Mouse (Mus musculus) layer of hippocampus, postnatal 10 days (tissue): Measurements from ENCODE around the gene Tmem30a. TPM values are rescaled to one million over a fixed set of nuclear protein-coding genes. Genes with fewer than 3 reads are reported as not detected.

ENCODE experiments used
- DNase-seq, 2 experiments: peaks; one replicate each; pipeline ENCODE4 v3.0.0; 2021; ENCODE audit warnings: low spot score in 2 of 2
- long read RNA-seq: library from polyadenylated mRNA; stranded (forward); transcript quantifications from one replicate; pipeline ENCODE4 v2.0.0, GENCODE M21; 2023
- total RNA-seq, 2 experiments: library from RNA; stranded (reverse); gene quantifications; 2 replicates each; pipeline ENCODE4 v1.2.3; 2021

Gene Tmem30a
- total RNA-seq = 100 to 1,000 TPM; 165 to 176 TPM
- long read RNA-seq, transcript Tmem30a-201 (7 exons, 3,658 nt) = major isoform, 211 of 224 reads
- long read RNA-seq, partial matches to known transcripts = 0 of 224 reads
- long read RNA-seq, other reads (novel, unspliced or antisense) = 12 of 224 reads

DNA sequence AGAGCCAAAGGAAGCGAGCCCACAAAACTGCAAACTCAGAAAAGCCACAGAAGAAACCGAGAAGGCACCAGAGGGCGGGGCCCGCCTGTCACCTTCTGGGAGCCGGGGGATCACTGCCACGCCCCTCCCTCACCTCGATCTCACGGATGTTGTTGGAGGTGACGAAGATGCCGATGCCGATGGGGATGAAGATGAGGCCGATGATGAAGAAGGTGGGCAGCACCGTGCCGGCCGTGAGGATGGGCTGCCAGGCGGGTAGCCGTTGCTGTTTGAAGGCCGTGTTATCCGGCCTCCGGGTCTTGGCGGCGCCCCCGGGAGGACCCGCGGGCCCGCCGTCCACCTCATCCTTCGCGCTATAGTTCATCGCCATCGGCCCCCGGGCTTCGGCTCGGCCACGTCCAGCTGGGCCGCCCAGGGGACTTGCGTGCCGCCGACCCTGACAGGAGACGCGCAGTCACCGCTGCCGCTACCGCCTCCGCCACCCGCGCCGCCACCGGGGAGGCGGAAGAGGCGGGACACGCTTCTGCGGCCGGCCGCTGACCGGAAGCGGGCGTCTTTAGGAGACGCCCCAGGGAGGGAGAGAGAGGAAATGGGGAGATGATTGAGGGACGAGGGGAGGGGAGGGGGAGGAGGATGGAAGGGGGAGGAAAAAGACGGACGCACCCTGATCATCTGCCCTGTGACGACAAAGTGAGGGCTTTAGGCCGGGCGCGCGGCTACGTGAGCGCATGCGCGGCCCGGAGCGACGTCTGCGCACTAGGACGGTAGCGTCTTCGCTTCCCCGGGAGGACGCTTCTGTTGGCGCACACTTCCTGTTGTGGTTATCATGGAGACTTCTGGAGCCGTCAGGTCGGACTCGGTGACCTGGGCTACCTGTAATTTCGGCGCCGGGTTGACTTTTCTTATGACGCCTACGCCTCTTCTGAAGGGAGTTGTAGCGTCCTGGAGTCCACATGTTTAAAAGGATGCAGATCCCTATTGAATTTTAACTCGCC, at the start of gene Tmem30a:
TSS of gene Tmem30a (minus strand) at position 667 of the 995 bp plus-strand sequence.
- peak; percentile 90 to 95 for DNase-seq

DNA sequence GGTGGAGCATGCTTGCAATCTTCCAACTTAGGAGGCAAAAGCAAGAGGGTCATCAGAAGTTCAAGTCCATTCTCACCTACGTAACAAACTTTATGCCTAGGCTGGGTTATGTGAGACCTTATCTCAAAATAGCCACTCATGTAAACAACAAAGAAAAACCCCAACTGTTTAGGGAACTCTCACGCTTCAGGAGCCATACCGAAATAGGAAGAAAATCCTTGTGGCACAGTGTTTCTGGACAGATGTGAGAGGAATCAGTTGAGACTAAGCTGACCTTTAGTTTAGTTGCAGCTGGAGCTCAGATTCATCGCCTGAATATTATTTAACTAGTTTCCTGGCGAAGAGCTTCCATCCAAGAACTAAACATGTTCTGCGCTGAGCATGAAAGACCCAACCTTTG, 49.3 kb upstream of the Tmem30a start:
- no peak for DNase-seq

DNA sequence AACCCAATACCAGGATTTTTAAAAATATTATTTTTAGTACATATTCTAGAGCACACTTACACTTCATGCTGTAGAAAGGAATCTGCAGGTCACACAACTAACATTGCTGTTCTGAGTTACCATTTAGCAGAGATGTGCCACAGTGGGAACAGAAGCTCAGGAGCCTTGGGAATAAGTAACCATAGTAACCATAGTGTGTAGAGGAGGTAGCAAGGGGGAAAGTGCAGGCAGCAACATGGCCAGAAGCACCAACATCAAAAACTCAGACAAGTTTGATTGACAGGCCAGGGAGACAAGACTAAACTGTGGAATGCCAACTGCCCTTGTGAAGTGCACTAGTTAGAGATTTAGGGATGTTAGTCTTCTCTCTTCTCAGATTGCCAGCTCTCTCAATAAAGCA, 48.7 kb upstream of the Tmem30a start:
- DNase-seq = no peak

DNA sequence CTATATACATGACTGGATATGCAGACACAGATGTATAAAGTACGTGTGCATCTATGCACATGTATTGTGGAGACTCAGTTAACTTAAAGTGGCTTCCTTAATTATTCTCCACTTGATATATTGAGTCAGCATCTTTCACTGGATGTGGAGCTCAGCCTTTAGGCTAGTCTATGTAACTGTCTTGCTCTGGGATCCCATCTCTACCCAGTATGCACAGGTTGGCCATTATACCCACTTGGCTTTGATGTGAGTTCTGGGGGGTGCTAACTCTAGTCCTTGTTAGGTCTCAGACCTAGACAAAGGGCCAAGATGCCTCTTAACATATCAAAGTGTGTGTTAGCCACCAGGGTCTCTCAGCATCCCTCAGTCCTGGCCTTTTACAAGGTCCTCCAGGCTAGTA, 38.0 kb upstream of the Tmem30a start:
- DNase-seq = no peak

DNA sequence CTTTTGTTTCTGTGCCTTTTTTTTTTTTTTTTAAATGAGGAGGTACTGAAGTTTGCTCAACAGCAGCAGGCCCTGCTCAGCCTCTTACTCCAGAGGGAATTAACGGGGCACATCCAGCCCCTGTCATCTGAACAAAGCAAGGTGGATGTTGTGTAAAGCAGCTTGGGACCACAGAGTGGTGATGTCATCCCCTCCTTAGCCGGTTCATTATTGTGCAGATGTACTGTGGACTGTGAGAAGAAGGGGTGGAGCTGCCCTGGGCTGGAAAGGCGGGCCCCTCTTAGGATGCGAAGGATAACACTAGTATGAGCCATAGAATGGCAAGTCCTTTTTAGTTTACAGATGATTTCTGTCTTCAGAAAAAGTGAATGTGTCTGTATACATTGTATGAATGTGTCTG, 37.6 kb upstream of the Tmem30a start:
- no peak for DNase-seq

DNA sequence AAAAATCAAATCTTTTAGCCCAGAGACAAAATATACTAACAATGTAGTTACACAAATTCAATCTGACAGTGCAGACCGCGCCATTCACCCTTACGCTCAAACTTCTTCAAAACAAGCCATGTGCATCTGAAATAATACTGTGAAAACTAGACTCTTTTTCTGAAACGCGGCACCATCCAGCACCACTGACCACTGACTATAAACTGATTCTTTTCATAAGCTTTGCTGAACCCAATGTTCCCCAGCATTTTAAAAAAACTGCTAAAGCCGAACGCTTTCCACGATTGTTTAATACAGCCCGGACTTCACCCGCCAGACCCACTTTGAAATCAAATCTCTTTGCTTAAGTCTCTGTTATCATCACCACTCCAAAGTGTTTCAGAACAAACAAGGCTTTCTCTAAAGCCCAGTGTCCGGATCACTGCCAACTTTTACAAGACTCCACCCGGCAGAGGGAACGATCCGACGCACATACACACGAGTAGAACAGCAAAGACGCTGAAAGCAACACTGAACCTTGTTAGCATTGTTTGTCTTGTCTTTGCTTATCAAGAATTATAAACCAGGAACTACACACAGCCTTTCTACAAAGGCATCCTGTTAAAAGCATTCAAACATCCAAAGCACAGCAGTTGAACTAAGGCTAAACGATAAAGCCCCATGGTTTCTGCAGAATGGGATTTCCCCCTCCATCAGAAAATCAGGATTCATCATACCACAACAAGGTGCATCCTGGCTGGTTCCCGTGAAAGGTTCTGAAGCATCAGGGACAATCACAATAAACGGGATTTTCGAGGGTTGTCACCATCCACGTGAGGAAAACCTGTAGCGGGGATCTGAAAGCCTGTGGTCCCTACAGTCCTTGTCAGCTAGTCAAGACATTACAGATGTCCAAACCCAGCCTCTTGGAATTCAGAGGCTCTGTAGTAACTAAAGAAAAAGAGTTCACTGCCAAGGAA, 36.8 kb upstream of the Tmem30a start:
- DNase-seq = no peak

DNA sequence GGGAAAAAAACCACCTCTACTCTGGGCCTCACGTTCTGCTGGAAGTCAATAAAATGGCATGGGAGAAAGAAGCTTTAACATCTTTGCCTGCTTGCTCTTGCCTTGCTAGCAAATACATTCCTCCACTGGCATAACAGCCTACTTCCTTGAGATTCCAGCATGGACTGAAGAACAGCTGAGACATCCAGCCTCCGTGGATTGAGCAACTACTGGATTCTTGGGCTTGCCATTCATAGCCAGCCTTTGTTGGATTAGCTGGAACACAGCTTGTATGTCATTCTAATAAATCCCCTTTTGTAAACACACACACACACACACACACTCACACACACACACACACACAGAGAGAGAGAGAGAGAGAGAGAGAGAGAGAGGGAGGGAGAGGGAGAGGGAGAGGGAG, 33.8 kb upstream of the Tmem30a start:
- no peak for DNase-seq

DNA sequence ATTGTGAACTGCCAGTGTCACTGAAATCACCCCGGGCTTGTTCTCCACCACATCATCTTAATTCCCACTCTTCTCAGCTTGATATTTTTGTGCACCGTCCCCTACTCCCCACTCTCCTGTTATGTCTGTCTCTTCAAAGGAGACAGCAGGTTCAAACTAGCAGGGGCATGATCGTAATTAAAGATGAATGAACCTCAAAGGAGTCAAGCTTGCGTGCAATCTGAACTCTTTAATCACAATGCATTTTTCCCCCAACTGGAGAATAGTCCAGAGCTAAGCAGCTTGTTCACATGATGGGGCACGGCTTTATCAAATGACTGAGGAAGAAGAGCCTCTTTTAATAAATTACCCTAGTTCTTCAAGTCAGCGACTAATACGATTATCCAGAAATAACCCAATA, 32.2 kb upstream of the Tmem30a start:
- DNase-seq = no peak

DNA sequence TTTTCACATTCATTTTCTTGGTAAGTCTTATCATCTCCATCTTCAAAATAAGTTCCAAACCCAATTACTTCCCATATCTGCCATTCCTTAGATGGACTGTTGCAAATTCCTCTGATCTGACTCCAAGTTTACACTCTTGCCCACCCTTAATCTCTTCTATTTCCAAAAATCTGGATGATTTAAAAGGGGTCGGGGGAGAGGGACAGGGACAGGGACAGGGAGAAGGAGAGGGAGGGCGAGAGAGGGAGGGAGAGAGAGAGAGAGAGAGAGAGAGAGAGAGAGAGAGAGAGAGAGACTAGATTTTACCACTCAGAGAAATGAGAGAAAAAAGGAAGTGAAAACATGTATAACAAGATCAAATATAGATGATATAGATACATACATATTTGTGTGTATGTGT, 30.5 kb upstream of the Tmem30a start:
- no peak for DNase-seq

DNA sequence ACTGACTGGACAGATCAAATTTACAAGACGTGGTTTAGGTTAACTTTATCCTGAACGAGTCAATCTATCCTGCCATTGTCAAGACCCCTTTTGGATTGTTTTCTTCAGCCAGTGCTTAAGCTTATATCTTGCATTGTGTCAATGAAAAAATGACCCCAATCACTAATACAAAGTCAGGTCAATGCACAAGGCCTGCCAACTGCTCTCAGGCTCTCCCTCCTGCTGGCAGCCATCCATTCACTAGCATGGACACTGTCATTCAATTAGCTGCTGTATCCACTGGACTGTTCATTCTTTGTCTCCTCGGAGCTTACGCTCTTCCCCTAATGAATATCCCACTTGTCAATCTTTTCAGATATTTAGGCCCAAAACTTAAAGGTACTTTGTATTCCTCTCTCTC, 30.1 kb upstream of the Tmem30a start:
- DNase-seq = no peak

DNA sequence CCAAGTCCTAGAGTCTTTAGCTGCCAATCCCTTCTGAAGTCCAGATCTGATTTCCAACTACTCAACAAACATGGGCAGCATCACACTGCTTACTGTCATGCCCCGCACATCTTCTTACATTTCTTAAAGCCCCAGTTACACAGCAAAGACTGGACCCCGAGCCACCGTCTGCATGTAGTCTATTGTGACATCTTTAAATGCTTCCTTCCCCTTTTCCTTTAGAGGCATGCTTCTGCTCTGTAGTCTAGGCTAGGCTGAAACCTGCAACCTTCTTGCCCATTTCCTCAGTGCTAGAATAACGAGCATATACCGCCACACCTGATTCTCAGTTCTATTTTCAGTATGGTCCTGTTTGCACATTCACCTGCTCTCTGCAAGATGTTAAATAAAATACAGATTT, 23.2 kb upstream of the Tmem30a start:
- DNase-seq = no peak

DNA sequence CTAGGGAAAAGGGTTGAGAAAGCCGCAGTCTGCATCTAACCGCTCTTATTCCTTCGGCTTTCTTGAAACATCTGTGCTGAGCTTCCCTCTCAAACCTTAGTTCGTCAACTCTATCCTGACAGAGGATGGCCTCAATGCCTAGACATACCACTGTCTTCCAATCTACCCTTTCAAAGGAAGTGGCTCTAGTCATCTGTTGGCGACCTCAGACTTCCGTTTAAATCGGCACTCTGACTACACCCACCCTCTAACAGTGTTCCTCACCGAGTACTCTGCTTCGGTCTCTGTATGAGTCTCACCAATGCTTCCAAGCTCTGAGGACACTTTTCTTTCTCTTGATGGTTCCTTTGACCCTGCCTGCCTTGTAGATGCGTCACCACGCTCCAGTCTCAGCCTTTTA, 22.7 kb upstream of the Tmem30a start:
- DNase-seq = no peak

DNA sequence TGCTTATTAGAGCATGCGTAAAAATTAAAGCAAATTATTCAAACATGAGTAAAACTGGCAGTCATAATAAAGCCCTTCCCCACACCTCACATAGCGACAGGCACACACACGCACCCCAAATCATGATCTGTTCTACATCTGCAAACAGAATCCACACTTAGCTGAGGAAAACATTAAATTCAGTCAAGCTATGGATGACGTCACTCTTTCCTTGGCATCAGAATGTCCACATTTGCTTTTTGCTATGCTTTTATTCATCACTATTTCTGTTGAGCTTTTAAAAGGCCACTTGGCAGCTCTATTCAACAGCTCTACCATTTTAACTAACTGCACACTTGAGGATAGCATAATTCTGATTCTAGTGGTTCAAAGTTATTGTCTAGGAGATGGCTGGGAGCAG, 21.3 kb upstream of the Tmem30a start:
- DNase-seq = no peak

DNA sequence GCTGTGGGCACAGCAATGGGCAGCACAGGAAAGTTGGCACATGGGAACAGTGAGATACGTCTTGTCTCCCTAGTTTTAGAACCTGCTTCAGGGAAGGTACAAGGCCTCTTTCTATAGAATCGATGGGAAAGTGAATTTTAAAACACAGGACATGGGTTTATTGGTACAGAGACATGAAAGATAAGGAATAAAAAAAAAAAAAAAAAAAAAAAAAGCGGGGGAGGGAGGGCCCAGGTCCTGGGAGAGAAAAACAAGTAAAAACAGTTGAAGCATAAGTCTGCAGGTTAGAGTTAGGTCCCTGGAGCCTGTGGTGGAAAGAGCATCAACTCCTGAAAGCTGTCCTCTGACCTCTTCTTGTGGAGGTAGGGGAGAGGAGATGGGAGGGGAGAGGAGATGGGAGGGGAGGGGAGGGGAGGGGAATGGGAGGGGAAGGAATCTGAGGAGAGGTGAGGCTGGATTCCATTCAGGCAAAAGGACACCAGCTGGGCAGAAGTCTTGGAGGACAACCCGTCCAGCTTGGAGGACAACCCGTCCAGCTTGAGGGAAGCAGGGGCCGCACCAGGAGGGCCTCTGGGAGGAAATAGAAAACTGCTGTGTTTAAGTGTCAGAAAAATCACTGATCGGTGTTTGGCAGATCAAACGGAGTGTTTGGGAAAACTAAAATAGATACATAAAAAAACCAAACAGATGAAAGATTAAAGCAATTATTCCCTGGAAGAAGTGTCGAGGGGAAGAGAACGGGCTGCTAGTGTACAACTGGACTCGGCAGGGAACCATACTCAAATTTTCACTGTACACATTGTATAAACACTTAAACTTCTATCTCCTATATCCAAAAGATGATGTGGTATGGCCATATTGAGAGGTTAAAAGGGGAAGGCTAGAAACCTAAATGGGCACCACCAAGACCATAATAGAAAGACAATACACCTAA, 17.9 kb upstream of the Tmem30a start:
- no peak for DNase-seq

DNA sequence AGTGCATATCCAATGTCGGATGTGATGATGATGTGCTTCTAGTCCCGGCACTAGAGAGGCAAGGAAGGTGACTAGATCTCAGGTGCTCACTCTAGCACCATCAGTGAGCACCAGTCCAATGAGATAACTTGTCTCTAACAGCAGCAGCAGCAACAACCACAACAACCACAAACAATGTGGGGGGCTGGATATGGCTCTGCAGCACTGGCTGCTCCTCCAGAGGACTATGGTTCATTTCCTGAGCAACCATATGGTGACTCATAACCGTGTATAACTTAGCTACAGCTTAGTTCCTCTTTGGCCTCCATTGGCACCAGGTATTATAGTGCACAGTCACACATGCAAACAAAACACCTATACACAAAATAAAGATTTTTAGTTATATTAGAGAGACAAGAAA, 17.2 kb upstream of the Tmem30a start:
- no peak for DNase-seq

DNA sequence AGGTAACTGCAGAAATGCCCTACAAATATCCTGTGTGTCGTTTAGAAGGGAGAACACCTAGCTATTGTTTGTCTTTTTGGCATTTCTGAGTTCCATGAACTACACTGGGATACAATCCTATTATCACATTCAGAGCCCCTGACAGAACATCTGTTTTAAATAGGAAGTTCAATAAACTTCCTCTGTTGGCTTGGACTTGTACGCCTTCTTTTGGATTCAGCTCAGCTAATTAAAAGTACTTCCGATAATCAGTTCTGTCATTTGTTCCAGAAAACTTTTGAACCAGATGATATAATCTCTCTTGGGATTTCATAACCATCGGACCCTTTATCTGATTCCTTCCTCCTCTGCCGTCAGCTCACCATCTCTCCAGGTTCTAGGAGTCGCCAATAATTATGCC, 16.1 kb upstream of the Tmem30a start:
- no peak for DNase-seq

DNA sequence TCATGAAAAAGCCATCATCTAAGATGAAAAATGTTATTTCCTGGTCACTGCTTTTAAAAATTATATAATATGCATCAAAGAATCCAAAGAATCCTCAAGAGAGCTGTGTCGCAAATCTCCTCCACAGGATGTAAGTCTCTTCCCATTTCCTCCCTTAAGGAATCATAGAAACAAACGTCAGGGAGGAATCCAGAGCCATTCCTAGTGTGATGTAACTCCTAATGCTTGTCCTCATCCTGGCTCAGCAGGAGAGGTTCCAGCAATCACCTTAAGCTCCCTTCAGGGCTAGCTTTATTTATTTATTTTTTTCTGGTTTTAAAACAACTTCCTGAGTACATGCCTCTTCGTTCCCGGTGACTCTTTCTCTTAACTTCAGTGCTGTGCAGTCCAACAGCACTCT, 13.9 kb upstream of the Tmem30a start:
- DNase-seq = no peak

DNA sequence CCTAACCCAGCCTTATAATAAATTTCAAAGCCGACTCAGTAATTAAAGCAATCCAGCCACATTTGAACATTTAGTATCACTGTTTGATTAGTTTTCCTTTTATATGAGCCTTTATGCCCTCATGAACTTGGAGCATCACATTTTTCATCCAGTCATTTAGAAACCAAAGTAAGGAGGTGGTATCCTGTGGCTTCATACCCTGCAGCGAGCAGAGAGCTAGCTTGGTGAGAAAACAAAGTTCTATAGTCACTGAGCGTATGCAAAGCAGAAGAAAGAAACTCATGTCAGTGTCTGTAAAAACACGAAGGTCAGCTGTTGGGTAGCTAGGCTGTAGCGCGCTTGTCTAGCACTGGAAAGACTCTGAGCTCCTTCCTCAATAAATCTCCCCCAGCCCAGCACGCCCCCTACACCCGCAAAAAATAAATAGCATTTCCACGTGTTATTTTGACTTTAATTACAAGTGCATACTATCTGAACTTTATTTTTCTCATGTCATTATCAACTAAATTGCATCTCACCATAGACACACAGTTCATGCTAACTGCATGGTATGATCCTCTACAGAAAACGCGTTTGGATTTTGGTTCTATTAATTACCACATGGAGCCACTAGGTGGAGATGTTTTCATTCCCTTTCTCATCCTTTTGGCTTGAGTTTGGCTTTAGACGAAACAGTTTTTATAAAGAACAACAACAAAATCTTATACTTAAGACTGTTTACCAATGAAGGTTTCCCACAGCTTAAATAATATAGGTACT, 13.2 kb upstream of the Tmem30a start:
- DNase-seq = no peak

DNA sequence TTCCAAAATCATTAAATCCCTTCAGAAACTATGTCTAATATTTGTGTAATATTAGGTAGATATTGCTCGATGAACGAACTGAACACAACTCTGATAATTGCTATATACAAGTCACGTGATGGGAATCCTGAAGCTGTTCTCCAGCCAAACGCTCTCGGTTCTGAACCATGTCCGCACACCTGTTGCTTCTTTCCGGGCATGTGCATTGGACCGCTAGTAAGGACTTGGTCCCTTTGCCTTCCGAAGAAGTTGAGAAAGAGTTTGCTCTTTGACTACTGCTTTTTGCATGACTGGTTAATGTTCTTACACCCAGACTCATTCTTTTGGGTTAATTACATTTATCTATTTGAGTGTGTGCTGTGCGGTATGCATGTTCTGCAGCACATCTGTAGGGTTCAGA, 12.1 kb upstream of the Tmem30a start:
- no peak for DNase-seq
